Mouse (Mus musculus): ENCODE data around the gene Prss16. TPM values are rescaled to one million over a fixed set of nuclear protein-coding genes. Genes with fewer than 3 reads are reported as not detected.
"Not testable (repeated sequence)": the region's sequence is repeated elsewhere in the genome, so short reads cannot be mapped to it uniquely, and the experiment has no call there.

Gene Prss16
- polyA plus RNA-seq (2015; fragmentation: Nextera tagmentation; extraction: Ambion mirVana), result 1.4 and 1.5 TPM in 2 replicates

DNA sequence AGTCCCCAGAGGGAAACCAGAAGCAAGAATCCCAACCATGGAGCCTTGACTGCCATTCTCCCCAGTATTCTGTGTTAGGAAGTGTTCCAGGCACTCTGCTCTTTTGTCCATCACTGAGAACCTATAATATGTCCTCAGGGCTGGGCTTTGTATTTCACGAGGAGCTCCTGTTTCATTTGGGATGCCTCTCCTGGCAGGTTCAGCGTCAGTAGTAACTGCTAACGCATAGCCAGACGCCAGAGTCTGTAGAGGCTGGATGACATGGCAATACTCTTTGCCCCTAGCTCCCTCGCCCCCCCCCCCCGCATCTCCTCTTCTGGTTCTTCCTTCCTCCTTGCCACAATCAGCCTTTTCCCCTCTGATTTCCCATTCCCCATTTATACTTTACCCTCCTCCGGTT is at the start of gene Prss16:
Prss16 (minus strand) TSS at position 101 of the 400 bp plus-strand sequence.
- H3K27me3 ChIP-seq (replicated peaks), result peaks cover 70% of the 10 kb centered on the region
- no peaks in the 10 kb centered on the region for H3K9me3 ChIP-seq
- H3K36me3 ChIP-seq, result no peaks in the 10 kb centered on the region
- no peak within 1 kb of the TSS for H3K27ac ChIP-seq
- no peak within 1 kb of the TSS for H3K9ac ChIP-seq
- H3K4me1 ChIP-seq (replicated peaks), result peaks cover 14% of the 10 kb centered on the region; the same call in 1 of the 2 replicates
- 28% methylated on average over 6 of the region's 7 CpGs for WGBS
- H3K4me2 ChIP-seq (replicated peaks), result no peak within 1 kb of the TSS
- ATAC-seq, result no peak
- H3K4me3 ChIP-seq (replicated peaks), result no peak within 1 kb of the TSS

DNA sequence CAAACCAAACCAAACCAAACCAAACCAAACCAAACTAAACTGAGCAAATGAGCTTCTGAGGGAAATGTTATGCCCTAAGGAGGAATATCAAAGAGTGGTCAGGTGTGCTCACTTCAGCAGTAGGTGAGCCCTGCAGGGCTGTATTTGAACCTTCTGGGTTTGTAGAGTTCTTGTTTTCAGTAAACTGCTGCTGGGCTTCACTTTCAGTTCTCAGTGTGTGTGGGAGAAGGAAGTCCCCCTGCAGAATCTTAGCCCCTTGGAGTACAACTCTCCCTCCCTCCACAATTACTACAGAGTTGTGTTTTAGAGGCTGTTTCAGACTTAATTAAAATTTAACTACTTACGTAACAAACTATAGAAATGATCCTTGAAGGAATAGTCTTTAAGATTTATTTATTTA is 44.2 kb upstream of the Prss16 start:
- no peaks in the 10 kb centered on the region for H3K4me1 ChIP-seq (replicated peaks)
- H3K9me3 ChIP-seq, result no peaks in the 10 kb centered on the region
- no peaks in the 10 kb centered on the region for H3K36me3 ChIP-seq
- no peak overlapping the region for H3K4me3 ChIP-seq (replicated peaks)
- H3K9ac ChIP-seq, result no peak overlapping the region
- no peak overlapping the region for H3K27ac ChIP-seq
- WGBS, result 89% methylated on average over 1 of the region's 1 CpGs
- no peak overlapping the region for H3K4me2 ChIP-seq (replicated peaks)
- ATAC-seq, result no peak
- no peaks in the 10 kb centered on the region for H3K27me3 ChIP-seq (replicated peaks)

DNA sequence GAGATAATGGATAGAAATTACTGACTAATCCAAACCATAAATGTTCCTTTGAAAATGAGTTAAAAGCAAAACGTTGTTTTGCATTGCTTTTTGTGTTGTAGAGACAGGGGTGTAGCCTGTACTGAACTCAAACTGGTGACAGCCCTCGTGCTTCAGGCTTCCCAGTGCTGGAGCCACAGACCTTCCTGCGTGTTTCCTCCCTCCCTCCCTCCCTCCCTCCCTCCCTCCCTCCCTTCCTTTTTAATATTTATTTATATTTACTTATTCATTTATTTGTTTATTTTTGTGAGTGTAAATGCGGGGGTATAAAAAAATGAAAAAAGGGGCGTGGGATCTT is 41.9 kb upstream of the Prss16 start:
- Histone ChIP-seq H3K27me3 (replicated peaks) (no peaks in the 10 kb centered on the region), H3K4me1 (replicated peaks) (no peaks in the 10 kb centered on the region), H3K9ac (peak overlapping the region; percentile 47), H3K36me3 (no peaks in the 10 kb centered on the region), H3K4me3 (replicated peaks) (peak overlapping the region; percentile 50), H3K4me2 (replicated peaks) (peak overlapping the region; percentile 68), H3K27ac (peak overlapping the region; percentile 88; the same call in 1 of the 2 replicates), H3K9me3 (no peaks in the 10 kb centered on the region)
- ATAC-seq, result peak; percentile 26; the same call in 1 of the 2 replicates
- 12% methylated on average over 5 of the region's 5 CpGs for WGBS

DNA sequence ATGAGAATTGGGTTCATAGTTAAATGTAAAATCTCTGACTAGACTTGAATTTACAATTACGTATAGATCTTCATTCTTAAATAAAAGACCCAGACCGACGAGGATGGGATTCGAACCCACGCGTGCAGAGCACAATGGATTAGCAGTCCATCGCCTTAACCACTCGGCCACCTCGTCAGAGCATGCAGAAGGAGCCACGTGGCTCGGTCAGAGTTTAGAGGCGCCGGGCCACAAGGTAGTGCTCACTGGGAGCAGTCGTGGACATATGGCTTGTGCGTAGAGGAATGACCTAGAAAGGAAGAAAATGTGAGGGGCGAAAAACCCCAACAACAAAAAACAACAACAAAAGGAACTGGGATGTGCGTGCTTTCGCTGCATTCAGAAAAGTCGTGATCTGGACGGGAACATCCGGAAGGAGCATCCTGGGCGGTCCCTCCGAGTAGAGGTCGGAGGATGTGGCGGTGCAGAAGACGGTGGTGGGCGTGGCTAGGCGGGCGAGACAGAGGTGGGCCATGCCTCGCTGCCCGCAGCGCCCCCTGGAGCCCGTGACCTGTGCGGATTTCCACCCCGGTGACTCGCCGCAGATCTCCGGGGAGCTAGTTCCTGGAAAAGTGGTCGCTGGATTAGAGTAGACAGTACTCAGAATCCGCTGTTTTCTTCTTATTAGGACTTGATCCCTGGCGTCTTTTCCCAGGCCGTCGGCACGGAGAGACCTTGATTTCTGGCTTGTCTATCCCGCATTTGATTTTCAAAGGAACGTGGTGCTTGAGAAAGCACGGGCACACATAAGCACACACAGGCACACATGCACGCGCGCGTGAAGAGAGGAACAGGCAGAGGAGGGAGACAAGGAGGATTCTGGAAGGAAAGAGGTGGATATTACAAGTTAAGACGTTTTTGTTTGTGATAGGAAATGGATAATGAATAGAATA is 41.3 kb upstream of the Prss16 start:
- Histone ChIP-seq H3K27me3 (replicated peaks) (no peaks in the 10 kb centered on the region), H3K9me3 (no peaks in the 10 kb centered on the region), H3K4me1 (replicated peaks) (no peaks in the 10 kb centered on the region), H3K27ac (peak overlapping the region; percentile 88), H3K9ac (peak overlapping the region; percentile 47), H3K4me2 (replicated peaks) (peak overlapping the region; percentile 68), H3K36me3 (no peaks in the 10 kb centered on the region), H3K4me3 (replicated peaks) (peak overlapping the region; percentile 50)
- peak; percentile 98 for ATAC-seq
- WGBS, result under 1% methylated on average over 52 of the region's 52 CpGs

DNA sequence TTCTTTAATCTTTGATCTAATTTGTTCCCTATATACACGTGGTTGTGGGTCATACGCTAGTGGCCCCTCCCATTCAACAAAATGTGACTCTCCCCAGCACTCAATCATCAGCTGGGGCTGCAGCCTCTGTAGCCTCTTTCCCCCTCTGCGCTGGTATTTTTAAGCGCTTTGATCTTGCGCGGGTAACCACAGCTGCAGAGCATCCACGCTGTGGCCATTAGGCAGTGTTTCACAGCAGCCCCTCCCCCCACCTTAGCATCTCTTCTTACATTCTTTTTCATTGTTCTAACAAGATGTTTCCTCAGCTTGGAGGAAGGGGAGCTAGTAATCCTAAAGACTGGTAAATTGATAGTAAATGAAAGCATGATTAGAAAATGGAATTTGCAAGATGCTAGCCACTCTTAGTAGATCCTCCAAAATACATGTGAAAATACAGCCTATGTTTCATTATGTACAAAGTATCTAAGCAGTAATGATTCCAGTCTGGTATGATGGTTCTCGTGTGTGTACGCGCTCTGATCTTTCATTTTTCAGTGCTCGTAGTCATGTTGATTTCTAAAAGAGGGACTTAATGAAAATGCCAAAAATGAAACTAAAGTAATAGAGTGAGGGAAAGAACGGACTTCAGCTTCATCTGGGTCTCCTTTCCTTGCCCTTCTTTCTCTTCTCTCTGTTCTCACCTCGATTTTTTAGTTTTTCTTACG is 40.3 kb upstream of the Prss16 start:
- Histone ChIP-seq H3K27me3 (replicated peaks) (no peaks in the 10 kb centered on the region), H3K9ac (0 out of 2 replicates have a peak overlapping the region, but pooled peaks have one; percentile 20), H3K27ac (peak overlapping the region; percentile 88), H3K9me3 (no peaks in the 10 kb centered on the region), H3K4me2 (replicated peaks) (peak overlapping the region; percentile 68), H3K4me1 (replicated peaks) (no peaks in the 10 kb centered on the region), H3K36me3 (no peaks in the 10 kb centered on the region), H3K4me3 (replicated peaks) (peak overlapping the region; percentile 50)
- 2% methylated on average over 14 of the region's 14 CpGs for WGBS
- no peak for ATAC-seq

DNA sequence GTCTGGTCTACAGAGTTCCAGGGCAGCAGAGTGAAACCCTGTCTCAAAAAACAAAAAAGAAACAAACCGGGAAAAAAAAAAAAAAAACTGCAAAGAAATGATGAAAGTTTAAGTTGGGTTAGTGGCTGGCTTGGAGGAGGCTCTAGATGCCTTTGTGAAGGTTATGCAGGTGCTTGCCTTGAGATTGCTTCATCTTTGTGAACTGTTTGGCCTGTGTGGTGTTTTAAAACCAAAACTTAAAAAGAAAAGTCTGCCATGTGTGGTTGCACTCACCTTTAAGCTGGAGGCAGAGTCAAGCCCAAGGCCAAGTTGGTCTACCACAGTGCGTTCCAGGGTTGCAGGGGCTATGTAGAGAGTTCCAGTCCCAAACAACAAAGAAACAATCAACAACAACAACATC is 39.5 kb upstream of the Prss16 start:
- Histone ChIP-seq H3K27ac (no peak overlapping the region), H3K4me2 (replicated peaks) (no peak overlapping the region), H3K36me3 (no peaks in the 10 kb centered on the region), H3K9me3 (no peaks in the 10 kb centered on the region), H3K4me3 (replicated peaks) (no peak overlapping the region), H3K27me3 (replicated peaks) (no peaks in the 10 kb centered on the region), H3K9ac (no peak overlapping the region), H3K4me1 (replicated peaks) (peaks cover 4% of the 10 kb centered on the region; the same call in 1 of the 2 replicates)
- WGBS, result 87% methylated on average over 2 of the region's 2 CpGs
- no peak for ATAC-seq

DNA sequence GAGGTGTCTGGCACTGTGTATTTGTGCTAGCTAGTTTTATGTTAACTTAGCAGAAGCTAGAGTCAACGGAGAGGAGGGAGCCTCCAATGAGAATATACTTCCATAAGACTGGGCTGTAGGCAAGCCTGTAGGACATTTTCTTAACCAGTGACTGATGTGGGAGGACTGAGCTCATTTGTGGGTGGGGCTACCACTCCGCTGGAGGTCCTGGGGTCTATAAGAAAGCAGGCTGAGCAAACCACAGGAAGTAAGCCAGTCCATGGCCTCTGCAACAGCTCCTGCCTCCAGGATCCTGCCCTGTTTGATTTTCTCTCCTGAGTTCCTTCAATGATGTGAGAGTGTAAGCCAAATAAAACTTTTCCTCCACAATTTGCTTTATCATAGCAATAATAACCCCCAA is 35.8 kb upstream of the Prss16 start:
- H3K27me3 ChIP-seq (replicated peaks), result no peaks in the 10 kb centered on the region
- WGBS, result 53% methylated on average over 2 of the region's 2 CpGs
- no peak for ATAC-seq
- H3K36me3 ChIP-seq, result no peaks in the 10 kb centered on the region
- H3K4me3 ChIP-seq (replicated peaks), result no peak overlapping the region
- no peak overlapping the region for H3K4me2 ChIP-seq (replicated peaks)
- no peaks in the 10 kb centered on the region for H3K9me3 ChIP-seq
- no peak overlapping the region for H3K9ac ChIP-seq
- H3K4me1 ChIP-seq (replicated peaks), result peaks cover 4% of the 10 kb centered on the region; the same call in 1 of the 2 replicates
- H3K27ac ChIP-seq, result no peak overlapping the region

DNA sequence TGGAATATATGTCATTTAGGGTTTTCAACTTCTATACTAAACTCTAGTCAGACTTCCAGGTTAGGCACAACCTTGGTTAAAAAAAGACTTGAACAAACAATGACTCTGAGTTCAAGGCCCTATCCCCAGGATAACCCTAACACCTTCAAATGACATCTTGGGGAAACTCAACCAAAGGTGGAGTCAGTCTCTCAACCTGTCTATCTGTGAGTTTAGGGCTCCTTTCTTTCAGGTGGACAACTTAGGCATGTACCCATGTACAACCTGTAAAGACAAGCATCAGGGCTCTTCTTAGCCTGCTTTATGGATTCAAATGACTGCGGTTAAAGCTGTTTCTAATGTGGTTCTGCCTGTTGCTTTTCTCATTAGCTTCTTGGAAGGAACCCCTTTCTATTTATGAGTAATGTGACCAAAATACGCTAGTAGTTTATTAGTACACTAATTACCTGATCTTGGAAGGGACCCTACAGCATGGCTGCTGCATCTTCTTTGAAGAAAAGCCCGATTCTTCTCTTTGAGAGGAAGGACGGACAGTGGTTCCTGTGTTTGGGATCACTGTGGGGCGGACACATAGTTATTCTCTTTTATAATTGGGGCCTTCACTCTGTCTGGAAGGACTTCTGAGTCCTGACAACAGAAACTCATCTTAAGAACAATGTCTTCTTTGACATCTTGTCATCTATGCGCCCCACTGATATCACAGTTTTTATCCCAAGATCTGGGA is 35.1 kb upstream of the Prss16 start:
- H3K27me3 ChIP-seq (replicated peaks), result no peaks in the 10 kb centered on the region
- H3K4me3 ChIP-seq (replicated peaks), result 0 out of 2 replicates have a peak overlapping the region, but pooled peaks have one; percentile 2
- no peaks in the 10 kb centered on the region for H3K36me3 ChIP-seq
- H3K27ac ChIP-seq, result no peak overlapping the region
- WGBS, result 88% methylated on average over 6 of the region's 6 CpGs
- H3K4me2 ChIP-seq (replicated peaks), result peak overlapping the region; percentile 10; the same call in 1 of the 2 replicates
- peaks cover 6% of the 10 kb centered on the region; the same call in 1 of the 2 replicates for H3K4me1 ChIP-seq (replicated peaks)
- no peaks in the 10 kb centered on the region for H3K9me3 ChIP-seq
- H3K9ac ChIP-seq, result no peak overlapping the region
- ATAC-seq, result no peak

DNA sequence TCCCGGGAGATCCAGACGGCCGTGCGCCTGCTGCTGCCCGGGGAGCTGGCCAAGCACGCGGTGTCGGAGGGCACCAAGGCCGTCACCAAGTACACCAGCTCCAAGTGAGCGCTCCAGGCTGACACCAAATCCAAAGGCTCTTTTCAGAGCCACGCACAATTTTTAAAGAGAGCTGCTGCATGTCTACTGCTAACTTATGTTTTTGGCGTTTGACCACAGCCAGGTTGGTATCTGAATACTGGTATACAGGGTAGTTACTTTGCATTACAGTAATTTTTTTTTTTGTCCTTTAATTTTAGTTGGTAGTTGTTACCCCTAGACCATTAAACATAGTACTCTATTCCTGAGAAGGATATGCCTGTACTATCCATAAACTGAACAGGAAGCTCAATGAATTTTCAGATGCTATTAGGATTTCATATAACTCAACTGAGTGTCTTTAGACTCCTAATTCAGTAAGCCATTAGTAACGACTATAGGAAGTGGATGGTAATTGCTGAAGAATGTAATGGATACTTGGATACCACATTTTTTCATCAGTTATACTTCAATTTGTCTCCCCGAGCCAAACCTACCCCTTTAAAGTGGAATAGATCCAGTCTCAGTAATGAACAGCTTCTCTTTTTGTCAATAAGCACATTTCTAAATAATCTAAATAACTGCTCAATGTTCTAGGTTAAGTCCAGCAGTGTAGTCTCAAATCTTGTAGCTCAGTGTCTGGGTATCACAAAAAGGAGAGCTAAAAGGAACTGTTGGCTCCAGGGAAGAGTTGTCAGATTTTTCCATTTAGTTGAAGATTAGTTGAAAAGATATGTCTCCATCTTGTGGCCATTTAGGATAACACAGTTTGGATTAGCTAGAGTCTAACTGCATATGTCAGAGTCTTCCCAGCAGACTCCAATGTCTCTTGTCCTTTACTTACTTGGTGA is 34.2 kb upstream of the Prss16 start:
- Histone ChIP-seq H3K27me3 (replicated peaks) (no peaks in the 10 kb centered on the region), H3K27ac (peak overlapping the region; percentile 79), H3K4me1 (replicated peaks) (peaks cover 6% of the 10 kb centered on the region; the same call in 1 of the 2 replicates), H3K4me2 (replicated peaks) (peak overlapping the region; percentile 57), H3K9me3 (no peaks in the 10 kb centered on the region), H3K36me3 (no peaks in the 10 kb centered on the region), H3K4me3 (replicated peaks) (peak overlapping the region; percentile 28), H3K9ac (peak overlapping the region; percentile 37)
- peak; percentile 14 for ATAC-seq
- WGBS, result 1% methylated on average over 12 of the region's 14 CpGs

DNA sequence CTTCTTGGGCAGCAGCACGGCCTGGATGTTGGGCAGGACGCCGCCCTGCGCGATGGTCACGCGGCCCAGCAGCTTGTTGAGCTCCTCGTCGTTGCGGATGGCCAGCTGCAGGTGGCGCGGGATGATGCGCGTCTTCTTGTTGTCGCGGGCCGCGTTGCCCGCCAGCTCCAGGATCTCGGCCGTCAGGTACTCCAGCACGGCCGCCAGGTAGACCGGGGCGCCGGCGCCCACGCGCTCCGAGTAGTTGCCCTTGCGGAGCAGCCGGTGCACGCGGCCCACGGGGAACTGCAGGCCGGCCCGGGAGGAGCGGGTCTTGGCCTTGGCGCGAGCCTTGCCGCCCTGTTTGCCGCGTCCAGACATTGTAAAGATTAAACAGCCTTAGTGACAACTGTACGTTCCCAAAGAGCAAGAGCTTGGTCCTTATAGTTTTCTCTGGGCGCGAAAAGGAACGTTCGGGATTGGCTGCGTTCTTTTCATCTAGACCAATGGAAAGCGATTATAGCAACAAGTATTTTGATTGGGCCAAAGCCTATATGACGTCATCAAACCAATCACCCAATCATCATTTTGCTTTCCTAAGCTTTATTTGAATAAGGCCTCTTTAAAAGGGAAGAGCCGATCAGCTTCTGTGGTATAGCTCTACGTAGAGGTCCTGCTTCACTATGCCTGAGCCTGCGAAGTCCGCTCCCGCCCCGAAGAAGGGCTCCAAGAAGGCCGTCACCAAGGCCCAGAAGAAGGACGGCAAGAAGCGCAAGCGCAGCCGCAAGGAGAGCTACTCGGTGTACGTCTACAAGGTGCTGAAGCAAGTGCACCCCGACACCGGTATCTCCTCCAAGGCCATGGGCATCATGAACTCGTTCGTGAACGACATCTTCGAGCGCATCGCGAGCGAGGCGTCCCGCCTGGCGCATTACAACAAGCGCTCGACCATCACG is 33.3 kb upstream of the Prss16 start, which contains the start of the genes Hist1h2ag and Hist1h2bj:
Hist1h2ag (minus strand) TSS at position 377 of the 935 bp plus-strand sequence.
Hist1h2bj (plus strand) TSS at position 647 of the 935 bp plus-strand sequence.
- peak within 1 kb of the TSS; percentile 34 for H3K4me3 ChIP-seq (replicated peaks)
- H3K27ac ChIP-seq, result peak within 1 kb of the TSS; percentile 87
- H3K4me1 ChIP-seq (replicated peaks); H3K9me3 ChIP-seq; H3K36me3 ChIP-seq; H3K27me3 ChIP-seq (replicated peaks): not testable (repeated sequence)
- under 1% methylated on average over 49 of the region's 80 CpGs for WGBS
- peak; percentile 93 for ATAC-seq
- H3K9ac ChIP-seq, result peak within 1 kb of the TSS; percentile 56
- H3K4me2 ChIP-seq (replicated peaks), result peak within 1 kb of the TSS; percentile 58
